Mouse (Mus musculus) liver, embryonic 15.5 days (tissue): ENCODE results near the gene Ptprk. TPM values are rescaled to one million over a fixed set of nuclear protein-coding genes. Genes with fewer than 3 reads are reported as not detected.

Experiments used
- ATAC-seq: fragments of 200-750 bp; cut with Nextera tagmentation; 2 replicates; pipeline ENCODE4 v1.8.0; 2017; ENCODE audit warnings: moderate number of reproducible peaks, mild to moderate bottlenecking, moderate library complexity; ENCODE audit not compliant: insufficient read depth
- H3K27ac ChIP-seq: fragments of 300-500 bp; sonication (generic); replicated peaks from 2 replicates; pipeline ENCODE4 v1.5.1; 2015; ENCODE audit warnings: mild to moderate bottlenecking, inconsistent platforms
- H3K27me3 ChIP-seq: fragments of 300-500 bp; sonication (generic); 2 replicates; pipeline ENCODE4 v1.6.1; 2015; ENCODE audit warnings: mild to moderate bottlenecking, inconsistent platforms
- H3K36me3 ChIP-seq: fragments of 300-500 bp; sonication (generic); replicated peaks from 2 replicates; pipeline ENCODE4 v1.6.1; 2015; ENCODE audit warnings: moderate library complexity, mild to moderate bottlenecking, inconsistent platforms
- H3K4me1 ChIP-seq: fragments of 300-500 bp; sonication (generic); replicated peaks from 2 replicates; pipeline ENCODE4 v1.6.1; 2015; ENCODE audit warnings: inconsistent platforms
- H3K4me2 ChIP-seq: fragments of 300-500 bp; sonication (generic); 2 replicates; pipeline ENCODE4 v1.6.1; 2015; ENCODE audit warnings: moderate library complexity, mild to moderate bottlenecking, inconsistent platforms
- H3K4me3 ChIP-seq: fragments of 300-500 bp; sonication (generic); replicated peaks from 2 replicates; pipeline ENCODE4 v1.5.1; 2015; ENCODE audit warnings: mild to moderate bottlenecking, inconsistent platforms
- H3K9ac ChIP-seq: fragments of 300-500 bp; sonication (generic); 2 replicates; pipeline ENCODE4 v1.6.1; 2015; ENCODE audit warnings: moderate library complexity, mild to moderate bottlenecking, inconsistent platforms
- H3K9me3 ChIP-seq: fragments of 300-500 bp; sonication (generic); replicated peaks from 2 replicates; pipeline ENCODE4 v1.6.1; 2016; ENCODE audit warnings: inconsistent platforms
- WGBS: fragments of 180-500 bp; shearing (Covaris S2); methylation state at CpG from one replicate; pipeline ENCODE4 v1.1.7; 2015; ENCODE audit warnings: mixed read lengths; ENCODE audit not compliant: insufficient replicate concordance; 5-methylcytosine and 5-hydroxymethylcytosine counted together
- polyA plus RNA-seq: library from polyadenylated mRNA; unstranded; fragments of >200 nt; fragmentation: Nextera tagmentation; extraction: Ambion mirVana; gene quantifications from 2 replicates; pipeline ENCODE4 v1.2.1, GENCODE M21; 2015

Ptprk gene
- polyA plus RNA-seq, 1 experiment from 2014 or later: 5.4 TPM

DNA sequence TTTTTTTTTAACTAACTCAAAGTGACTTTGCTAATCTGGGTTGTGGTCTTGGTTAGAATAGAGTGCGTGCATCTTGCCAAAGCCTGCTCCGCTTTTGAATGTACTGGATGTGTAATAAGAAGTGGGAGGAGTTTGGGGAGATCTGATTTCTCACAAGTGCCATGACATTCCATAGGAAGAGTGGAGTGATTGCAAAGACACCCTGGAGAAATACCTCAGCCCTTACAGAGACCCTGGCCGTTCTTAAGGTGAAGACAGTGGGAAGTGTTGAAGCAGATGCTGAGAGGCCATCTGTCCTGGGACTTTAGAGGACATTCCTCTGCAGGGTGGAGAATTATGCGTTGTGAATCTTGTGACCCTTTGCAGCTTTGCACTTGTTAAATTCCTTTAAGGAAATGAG lies 110.7 kb downstream of the Ptprk start:
- H3K4me1 ChIP-seq: no peaks in the 10 kb centered on the region
- ATAC-seq: no peak
- no peak overlapping the region for H3K4me3 ChIP-seq
- no peak overlapping the region for H3K4me2 ChIP-seq
- no peaks in the 10 kb centered on the region for H3K27me3 ChIP-seq
- no peaks in the 10 kb centered on the region for H3K9me3 ChIP-seq
- H3K27ac ChIP-seq: no peak overlapping the region
- no peaks in the 10 kb centered on the region for H3K36me3 ChIP-seq
- H3K9ac ChIP-seq: no peak overlapping the region
- 37% methylated on average over 4 of the region's 4 CpGs for WGBS

GRCm38 (mm10) chr10:28186018-28186800 lies 111.6 kb downstream of the Ptprk start:
- H3K4me3 ChIP-seq: no peak overlapping the region
- H3K4me1 ChIP-seq: no peaks in the 10 kb centered on the region
- H3K36me3 ChIP-seq: no peaks in the 10 kb centered on the region
- H3K27me3 ChIP-seq: no peaks in the 10 kb centered on the region
- 39% methylated on average over 4 of the region's 4 CpGs for WGBS
- no peak for ATAC-seq
- H3K27ac ChIP-seq: no peak overlapping the region
- no peak overlapping the region for H3K4me2 ChIP-seq
- H3K9me3 ChIP-seq: no peaks in the 10 kb centered on the region
- H3K9ac ChIP-seq: no peak overlapping the region

DNA sequence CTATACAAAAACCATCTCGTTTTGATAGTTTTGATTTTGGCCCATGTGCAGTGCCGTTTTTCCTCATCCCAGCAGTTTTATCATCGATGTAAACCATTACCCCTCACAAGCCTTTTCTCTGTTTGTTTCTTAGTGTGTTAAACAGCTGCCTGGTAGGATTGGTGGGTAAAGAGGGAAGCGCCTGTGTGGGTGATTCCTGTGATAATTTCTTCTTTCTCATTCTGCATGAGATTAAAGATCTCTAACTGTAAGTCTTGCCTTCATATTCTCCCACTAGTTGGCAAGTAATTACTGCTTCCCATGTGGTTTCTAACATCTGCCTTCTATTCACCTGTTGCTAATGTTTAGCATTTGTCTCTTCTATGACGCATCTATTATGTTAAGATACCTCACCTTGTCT lies 116.8 kb downstream of the Ptprk start:
- Histone ChIP-seq H3K27ac (no peak overlapping the region), H3K4me1 (no peaks in the 10 kb centered on the region), H3K4me3 (no peak overlapping the region), H3K4me2 (no peak overlapping the region), H3K27me3 (no peaks in the 10 kb centered on the region), H3K9ac (no peak overlapping the region), H3K9me3 (no peaks in the 10 kb centered on the region), H3K36me3 (no peaks in the 10 kb centered on the region)
- no peak for ATAC-seq
- 56% methylated on average over 5 of the region's 5 CpGs for WGBS

GRCm38 (mm10) chr10:28193630-28194029 lies 119.0 kb downstream of the Ptprk start:
- Histone ChIP-seq H3K27me3 (no peaks in the 10 kb centered on the region), H3K4me1 (no peaks in the 10 kb centered on the region), H3K27ac (no peak overlapping the region), H3K9me3 (no peaks in the 10 kb centered on the region), H3K4me3 (no peak overlapping the region), H3K36me3 (no peaks in the 10 kb centered on the region), H3K9ac (no peak overlapping the region), H3K4me2 (no peak overlapping the region)
- WGBS: 59% methylated on average over 5 of the region's 5 CpGs
- ATAC-seq: no peak

DNA sequence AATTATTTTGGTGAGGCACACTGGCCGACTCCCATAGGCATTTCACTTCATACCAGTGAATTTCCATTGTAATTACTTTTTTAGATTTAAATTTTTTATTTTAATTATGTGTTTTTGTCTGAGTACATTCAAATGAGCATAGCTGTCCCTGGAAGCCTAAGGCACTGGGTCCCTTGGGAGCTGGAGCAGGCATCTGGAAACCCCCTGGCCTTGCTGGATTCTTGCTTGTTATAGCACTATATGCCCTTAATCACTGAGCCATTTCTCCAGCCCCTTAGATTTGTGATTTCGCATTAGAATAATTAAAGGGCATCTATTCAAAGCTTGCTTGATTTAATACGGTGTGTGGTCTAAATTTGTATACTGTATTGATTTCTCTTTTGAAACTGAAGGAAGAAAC lies 126.0 kb downstream of the Ptprk start:
- no peak for ATAC-seq
- no peaks in the 10 kb centered on the region for H3K36me3 ChIP-seq
- no peaks in the 10 kb centered on the region for H3K27me3 ChIP-seq
- no peaks in the 10 kb centered on the region for H3K4me1 ChIP-seq
- no peak overlapping the region for H3K27ac ChIP-seq
- no peaks in the 10 kb centered on the region for H3K9me3 ChIP-seq
- no peak overlapping the region for H3K4me3 ChIP-seq
- no peak overlapping the region for H3K9ac ChIP-seq
- no peak overlapping the region for H3K4me2 ChIP-seq
- 68% methylated on average over 3 of the region's 3 CpGs for WGBS

DNA sequence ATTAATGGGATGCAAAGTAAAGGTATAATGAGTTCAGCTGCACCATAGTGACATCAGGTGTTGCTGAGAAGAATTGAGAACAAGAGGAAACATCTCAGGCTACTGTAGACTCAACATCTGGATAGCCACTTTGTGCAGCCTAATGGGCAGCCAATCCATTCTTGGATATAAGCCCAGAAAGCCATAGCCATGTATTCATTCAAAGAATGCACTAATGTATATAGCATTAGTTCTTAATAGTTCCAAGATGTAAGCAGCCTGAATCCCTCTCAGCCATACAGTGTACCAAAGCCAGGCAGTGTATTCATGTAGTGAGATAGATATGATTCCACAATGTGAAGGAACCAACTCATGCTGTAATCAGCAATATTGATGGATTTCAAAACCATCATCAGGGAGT lies 134.8 kb downstream of the Ptprk start:
- no peak overlapping the region for H3K4me2 ChIP-seq
- no peaks in the 10 kb centered on the region for H3K4me1 ChIP-seq
- no peaks in the 10 kb centered on the region for H3K27me3 ChIP-seq
- no peak overlapping the region for H3K9ac ChIP-seq
- no peak overlapping the region for H3K27ac ChIP-seq
- ATAC-seq: no peak
- H3K4me3 ChIP-seq: no peak overlapping the region
- H3K9me3 ChIP-seq: no peaks in the 10 kb centered on the region
- no peaks in the 10 kb centered on the region for H3K36me3 ChIP-seq

DNA sequence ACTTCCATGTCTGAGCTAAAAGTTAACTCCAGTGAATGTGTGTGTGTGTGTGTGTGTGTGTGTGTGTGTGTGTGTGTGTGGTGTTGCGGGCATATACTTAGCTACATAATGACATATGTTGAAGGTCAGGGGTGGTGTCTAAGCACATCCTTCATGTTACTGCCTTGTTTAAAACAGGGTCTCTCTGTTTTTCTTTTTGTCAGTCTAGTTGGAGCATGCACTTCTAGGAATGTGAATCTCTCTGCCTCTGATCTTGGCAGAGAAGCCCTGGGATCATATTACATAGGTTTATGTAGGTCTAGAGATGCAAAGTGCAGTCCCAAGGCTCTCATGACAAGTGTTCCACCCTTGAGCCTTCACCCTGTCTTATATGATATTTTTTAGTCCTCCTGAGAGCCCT lies 137.5 kb downstream of the Ptprk start:
- Histone ChIP-seq H3K9ac (no peak overlapping the region), H3K4me2 (no peak overlapping the region), H3K9me3 (no peaks in the 10 kb centered on the region), H3K27ac (no peak overlapping the region), H3K27me3 (no peaks in the 10 kb centered on the region), H3K4me1 (no peaks in the 10 kb centered on the region), H3K4me3 (no peak overlapping the region), H3K36me3 (no peaks in the 10 kb centered on the region)
- ATAC-seq: no peak
- 64% methylated on average over 1 of the region's 1 CpGs for WGBS

DNA sequence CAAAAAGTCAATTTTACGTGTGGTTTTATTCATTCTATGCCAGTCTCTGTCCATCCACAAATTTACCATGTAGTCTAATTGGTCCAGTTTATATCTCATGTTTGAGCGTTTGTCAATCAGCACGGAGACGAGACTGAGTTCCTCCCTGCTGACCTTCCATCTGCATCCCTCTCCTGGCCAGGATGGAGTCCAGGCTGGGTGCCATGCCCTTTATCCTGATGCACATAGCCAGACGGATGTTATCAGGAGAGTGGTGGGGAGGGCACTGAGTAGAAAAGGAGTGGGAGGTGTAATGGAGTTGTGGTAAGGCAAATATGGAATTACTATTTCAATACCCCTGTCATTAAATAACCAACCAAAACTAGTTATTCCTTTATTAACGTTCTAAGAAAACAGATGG lies 140.5 kb downstream of the Ptprk start:
- Histone ChIP-seq H3K27ac (no peak overlapping the region), H3K4me3 (no peak overlapping the region), H3K27me3 (no peaks in the 10 kb centered on the region), H3K9ac (no peak overlapping the region), H3K4me2 (no peak overlapping the region), H3K36me3 (no peaks in the 10 kb centered on the region), H3K9me3 (no peaks in the 10 kb centered on the region), H3K4me1 (no peaks in the 10 kb centered on the region)
- 62% methylated on average over 6 of the region's 6 CpGs for WGBS
- no peak for ATAC-seq

DNA sequence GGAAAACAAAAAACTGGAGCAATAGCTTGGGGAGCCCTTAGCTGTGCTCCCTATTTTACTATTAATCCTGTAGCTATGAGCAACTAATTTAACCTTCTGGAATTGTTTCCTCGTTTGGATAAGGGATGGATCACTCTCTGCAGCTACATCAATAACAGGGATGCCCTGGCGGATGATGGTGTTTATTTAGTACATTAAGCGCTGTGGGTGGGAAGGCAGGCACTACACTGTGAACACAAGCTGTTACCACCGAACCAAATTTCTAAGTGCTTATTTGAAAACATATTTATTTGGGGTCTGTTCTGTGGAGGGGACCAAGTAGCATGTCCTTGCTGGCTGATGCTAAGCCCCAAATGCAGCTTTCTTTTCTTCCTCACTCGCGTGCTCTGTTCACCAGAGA lies 149.0 kb downstream of the Ptprk start:
- no peak overlapping the region for H3K9ac ChIP-seq
- no peak overlapping the region for H3K4me2 ChIP-seq
- no peaks in the 10 kb centered on the region for H3K27me3 ChIP-seq
- no peak for ATAC-seq
- H3K4me1 ChIP-seq: no peaks in the 10 kb centered on the region
- 65% methylated on average over 6 of the region's 6 CpGs for WGBS
- H3K36me3 ChIP-seq: no peaks in the 10 kb centered on the region
- H3K27ac ChIP-seq: no peak overlapping the region
- H3K4me3 ChIP-seq: no peak overlapping the region
- no peaks in the 10 kb centered on the region for H3K9me3 ChIP-seq

GRCm38 (mm10) chr10:28224376-28224775 lies 149.8 kb downstream of the Ptprk start:
- H3K4me1 ChIP-seq: no peaks in the 10 kb centered on the region
- H3K27ac ChIP-seq: no peak overlapping the region
- 76% methylated on average over 1 of the region's 1 CpGs for WGBS
- no peak overlapping the region for H3K4me3 ChIP-seq
- H3K9ac ChIP-seq: no peak overlapping the region
- H3K36me3 ChIP-seq: no peaks in the 10 kb centered on the region
- H3K27me3 ChIP-seq: no peaks in the 10 kb centered on the region
- ATAC-seq: no peak
- H3K9me3 ChIP-seq: no peaks in the 10 kb centered on the region
- H3K4me2 ChIP-seq: no peak overlapping the region

GRCm38 (mm10) chr10:28225536-28226075 lies 151.0 kb downstream of the Ptprk start:
- Histone ChIP-seq H3K4me2 (no peak overlapping the region), H3K9ac (no peak overlapping the region), H3K9me3 (no peaks in the 10 kb centered on the region), H3K36me3 (no peaks in the 10 kb centered on the region), H3K4me3 (no peak overlapping the region), H3K27ac (no peak overlapping the region), H3K4me1 (no peaks in the 10 kb centered on the region), H3K27me3 (no peaks in the 10 kb centered on the region)
- 15% methylated on average over 5 of the region's 5 CpGs for WGBS
- no peak for ATAC-seq

DNA sequence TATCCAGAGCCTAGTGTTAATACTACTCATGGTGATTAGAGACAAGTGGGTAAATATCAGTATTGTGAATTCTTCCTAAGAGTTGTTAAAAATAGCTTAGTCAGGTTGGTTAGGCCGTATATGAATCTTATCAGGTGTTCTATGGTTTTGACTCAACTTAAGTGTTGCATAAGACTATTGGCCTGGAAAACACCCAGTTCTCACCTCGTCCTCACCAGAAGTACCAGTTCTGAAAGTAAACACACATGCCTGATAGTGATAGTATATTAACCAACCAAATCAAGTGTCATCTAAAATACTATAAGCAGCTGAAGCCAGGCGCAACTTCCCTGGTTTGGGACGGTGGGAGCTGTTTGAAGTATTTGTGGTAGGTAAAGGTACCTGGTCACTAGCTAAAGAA lies 153.1 kb downstream of the Ptprk start:
- Histone ChIP-seq H3K27ac (no peak overlapping the region), H3K9ac (no peak overlapping the region), H3K36me3 (no peaks in the 10 kb centered on the region), H3K4me3 (no peak overlapping the region), H3K9me3 (no peaks in the 10 kb centered on the region), H3K4me2 (no peak overlapping the region), H3K4me1 (no peaks in the 10 kb centered on the region), H3K27me3 (no peaks in the 10 kb centered on the region)
- 37% methylated on average over 4 of the region's 4 CpGs for WGBS
- ATAC-seq: no peak
